Mouse (Mus musculus): ENCODE measurements around the gene Cdc20b.

GRCm38 (mm10) chr13:113087226-113088017 is 52.5 kb downstream of the Cdc20b start:
- no peak for TF ChIP-seq CTCF (conservative IDR thresholded peaks at IDR 0.05; ENCODE audit: low read length)
- no peak for TF ChIP-seq POU5F1 (IDR thresholded peaks at IDR 0.05; ENCODE audit: borderline replicate concordance, low read length)
- no peak for TF ChIP-seq NANOG (IDR thresholded peaks at IDR 0.05; ENCODE audit: borderline replicate concordance, low read length)
